Mouse (Mus musculus) frontal cortex, postnatal 10 days (tissue): ENCODE data around the gene Slc11a1.

Source experiments
- DNase-seq, 2 experiments: peaks; one replicate each; pipeline ENCODE4 v3.0.0; 2022; ENCODE audit warnings: low spot score in 2 of 2, mixed read lengths in 1 of 2

The Slc11a1 gene

DNA sequence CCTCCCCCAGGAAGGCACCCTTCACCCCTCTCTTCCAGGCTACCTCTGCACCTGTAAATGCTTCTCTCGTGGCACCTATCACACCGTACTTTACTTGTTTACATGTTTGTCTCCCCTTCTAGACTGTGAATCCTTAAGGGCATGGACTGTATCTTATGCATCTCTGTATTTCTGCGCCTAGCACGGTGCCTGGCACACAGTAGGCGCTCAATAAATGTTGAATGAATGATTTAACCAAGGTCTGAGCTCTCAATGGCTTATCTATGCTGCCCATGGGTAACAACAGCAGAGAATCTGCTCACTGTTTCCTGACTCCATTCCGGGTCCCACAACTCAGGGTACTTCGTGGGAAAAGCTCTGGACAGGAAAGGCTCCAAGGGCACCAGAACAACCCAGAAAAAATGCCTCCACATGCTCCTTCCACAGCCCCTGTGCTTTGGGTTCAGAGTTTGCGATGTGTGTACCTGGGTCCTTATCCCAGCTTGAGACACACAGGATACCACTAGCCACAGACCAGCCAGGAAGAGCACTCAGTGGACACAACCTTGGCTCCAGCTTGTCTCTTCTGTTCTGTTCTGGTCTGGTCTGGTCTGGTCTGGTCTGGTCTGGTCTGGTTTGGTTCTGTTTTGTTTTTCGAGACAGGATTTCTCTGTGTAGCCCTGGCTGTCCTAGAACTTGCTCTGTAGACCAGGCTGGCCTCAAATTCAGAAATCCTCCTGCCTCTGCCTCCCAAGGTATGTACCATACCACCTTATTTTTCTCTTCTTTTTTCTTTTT lies 21.4 kb upstream of the Slc11a1 start:
- DNase-seq = no peak

- no peak for DNase-seq
These were observed 17.5 kb upstream of the Slc11a1 start for GRCm38 (mm10) chr1:74357531-74357930.

DNA sequence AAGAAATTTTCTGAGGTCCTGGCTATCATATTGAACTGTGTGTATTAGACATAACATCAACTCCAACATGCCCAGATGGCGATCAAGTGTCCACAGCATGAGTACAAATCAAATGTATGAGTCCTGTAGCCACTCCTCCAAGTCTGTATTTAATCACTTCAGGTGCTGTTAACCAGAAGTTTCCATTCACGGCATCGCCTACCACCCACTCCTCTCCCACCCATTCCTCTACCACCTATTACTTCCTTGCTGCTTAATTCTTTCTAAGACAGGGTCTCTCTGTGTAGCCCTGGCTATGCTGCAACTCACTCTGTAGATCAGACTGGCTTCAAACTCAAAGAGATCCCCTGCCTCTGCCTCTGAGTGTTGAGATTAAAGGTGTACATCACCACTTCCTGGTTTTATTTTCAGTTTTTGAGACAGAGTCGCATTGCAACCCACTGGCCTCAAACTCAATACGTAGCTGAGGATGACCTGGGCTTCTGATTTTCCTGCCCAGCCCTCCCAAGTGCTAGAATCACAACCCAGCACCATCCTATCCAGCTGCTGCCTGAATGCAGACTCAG lies 15.0 kb upstream of the Slc11a1 start:
- DNase-seq = no peak

- DNase-seq = peak; percentile 67 to 70
These were observed 13.2 kb upstream of the Slc11a1 start, which contains the start of gene Catip for GRCm38 (mm10) chr1:74361812-74362211. Gene Catip (plus strand): TSS chr1:74362108.

DNA sequence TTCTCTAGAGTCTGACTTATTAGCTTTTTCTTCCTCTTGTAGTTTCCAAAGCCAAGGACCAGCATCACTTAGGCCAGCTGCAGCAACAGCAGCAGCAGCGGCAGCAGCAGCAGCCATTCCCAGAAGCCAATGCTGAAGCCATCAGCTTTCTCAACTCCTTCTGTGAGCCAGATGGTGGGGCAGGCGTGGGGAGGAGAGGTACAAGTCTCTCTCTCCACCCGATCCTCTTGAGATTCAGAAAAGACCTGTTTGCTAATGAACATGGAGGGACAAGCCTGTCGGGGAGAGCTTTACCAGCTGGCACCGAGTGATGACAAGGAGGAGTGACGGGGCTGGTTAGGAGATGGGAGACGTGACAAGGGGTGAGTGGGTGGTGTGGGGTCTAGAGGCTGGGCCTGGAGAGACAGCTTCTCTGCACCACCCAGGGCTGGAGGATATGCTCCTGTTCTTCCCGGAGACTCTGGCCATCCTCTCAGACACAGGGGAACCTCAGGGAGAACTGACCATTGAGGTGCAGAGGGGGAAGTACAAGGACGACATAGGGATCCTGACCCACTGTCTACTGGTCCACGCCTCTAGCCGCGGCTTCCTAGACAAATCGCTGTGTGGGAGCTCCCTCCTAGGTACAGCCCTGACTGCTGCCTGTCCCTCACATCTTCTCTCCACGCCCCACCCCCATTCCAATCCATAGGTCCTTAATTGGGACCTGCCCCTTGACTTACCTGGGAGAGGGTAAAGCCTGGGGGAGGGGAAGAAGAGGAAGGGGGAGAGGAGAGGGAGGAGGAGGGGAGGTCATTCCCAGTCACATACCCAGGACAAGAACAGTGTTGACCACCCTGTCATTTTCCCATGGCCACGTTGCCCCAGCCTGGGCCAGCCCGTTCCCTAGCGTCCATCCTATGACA lies 12.4 kb upstream of the Slc11a1 start:
- DNase-seq = no peak

GRCm38 (mm10) chr1:74363437-74363836 lies 11.6 kb upstream of the Slc11a1 start:
- no peak for DNase-seq

DNA sequence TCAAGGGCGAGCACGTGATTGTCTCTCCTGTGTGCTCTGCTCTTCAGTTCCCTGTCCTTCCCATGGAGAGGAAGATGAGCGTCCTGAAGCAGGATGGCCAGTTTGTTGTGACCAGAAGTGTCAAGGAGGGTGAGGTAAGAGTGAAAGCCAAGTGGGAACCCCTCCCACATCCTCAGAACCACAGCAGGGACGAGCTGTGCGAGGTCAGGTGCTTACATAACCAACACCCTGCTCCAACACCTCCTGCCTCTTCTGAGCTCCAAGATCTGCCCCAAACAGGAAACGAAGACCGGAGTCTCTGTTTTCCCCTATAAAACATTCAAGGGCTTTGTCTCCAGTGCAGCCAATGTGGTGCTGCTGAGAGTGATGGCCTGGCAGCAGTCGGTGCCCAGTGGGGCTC lies 10.7 kb upstream of the Slc11a1 start:
- DNase-seq = no peak

- DNase-seq = peak in 1 of 2 experiments; percentile 44
These were observed 6.9 kb upstream of the Slc11a1 start for GRCm38 (mm10) chr1:74367886-74368645.

- no peak for DNase-seq
These were observed 5.0 kb upstream of the Slc11a1 start for GRCm38 (mm10) chr1:74370040-74370439.

DNA sequence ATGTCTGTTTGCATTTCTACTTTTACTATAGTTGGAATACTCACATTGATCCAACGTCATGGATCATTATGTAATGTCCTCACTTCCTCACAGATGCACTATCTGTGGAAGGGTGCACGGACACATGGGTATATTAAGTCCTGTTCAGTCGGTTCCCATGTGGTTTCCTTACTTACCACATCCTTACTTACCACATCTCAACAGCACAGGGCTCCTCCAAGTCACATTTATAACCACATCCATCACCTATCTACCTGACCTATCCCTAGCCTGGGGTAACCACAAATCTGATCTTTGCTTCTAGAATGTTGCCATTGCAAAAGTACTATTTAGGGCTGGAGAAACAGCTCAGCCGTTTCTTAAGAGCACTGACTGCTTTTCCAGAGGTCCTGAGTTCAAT lies 1.6 kb upstream of the Slc11a1 start:
- DNase-seq = no peak

DNA sequence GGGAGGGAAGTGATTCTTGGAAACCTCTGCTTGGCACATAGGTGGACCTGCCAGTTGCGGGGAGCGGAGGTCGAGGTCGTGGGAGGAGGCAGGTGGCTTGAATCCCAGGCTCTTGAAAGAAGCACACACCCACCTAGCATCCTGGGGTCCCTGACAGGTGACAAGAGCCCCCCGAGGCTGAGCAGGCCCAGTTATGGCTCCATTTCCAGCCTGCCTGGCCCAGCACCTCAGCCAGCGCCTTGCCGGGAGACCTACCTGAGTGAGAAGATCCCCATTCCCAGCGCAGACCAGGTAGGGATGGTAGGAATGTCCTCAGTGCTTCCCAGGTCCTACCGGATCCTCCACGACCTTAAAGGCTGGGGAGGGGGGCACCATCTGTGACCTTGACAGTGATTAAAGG lies 566 bp downstream of the Slc11a1 start:
- DNase-seq = no peak

DNA sequence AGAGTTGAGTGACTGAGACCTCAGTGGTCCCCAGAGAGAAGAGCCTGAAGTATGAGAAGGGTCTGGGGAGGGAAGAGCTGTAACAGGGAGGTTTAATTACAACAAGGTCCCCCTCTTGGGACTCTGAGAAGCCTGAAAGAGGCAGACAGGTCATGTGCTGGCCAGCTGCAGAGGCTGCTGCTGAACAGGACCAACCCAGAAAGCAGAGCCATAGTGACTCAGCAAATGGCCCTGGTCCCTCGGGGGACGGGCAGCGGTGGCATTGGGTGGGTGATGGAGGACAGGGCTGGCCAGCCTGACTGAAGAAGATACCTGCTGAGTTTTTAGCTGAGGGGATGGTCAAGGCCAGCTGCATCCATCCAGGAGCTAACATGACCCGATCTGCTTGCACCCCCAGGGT lies 1.4 kb downstream of the Slc11a1 start:
- no peak for DNase-seq

GRCm38 (mm10) chr1:74379058-74379504 lies 4.1 kb downstream of the Slc11a1 start:
- DNase-seq = no peak

- DNase-seq = no peak
These were observed 5.5 kb downstream of the Slc11a1 start for GRCm38 (mm10) chr1:74380484-74380883.

DNA sequence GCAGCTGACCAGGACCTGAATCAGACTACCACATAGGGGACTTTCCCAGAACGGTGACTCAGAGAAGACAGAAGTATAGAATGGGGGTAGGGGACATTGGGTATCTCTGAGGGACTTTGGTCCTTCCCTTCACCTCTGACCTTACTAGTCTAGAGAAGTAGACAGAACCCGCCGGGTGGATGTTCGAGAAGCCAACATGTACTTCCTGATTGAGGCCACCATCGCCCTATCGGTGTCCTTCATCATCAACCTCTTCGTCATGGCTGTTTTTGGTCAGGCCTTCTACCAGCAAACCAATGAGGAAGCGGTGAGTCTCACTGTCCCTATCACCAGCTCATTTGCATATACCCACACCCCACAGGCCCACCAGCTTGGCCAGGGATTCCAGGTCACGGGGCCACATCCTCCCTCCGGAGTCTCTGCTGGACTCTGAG lies 6.6 kb downstream of the Slc11a1 start:
- no peak for DNase-seq

- DNase-seq = no peak
These were observed 8.4 kb downstream of the Slc11a1 start for GRCm38 (mm10) chr1:74383385-74383784.

- DNase-seq = no peak
These were observed 9.5 kb downstream of the Slc11a1 start for GRCm38 (mm10) chr1:74384525-74384924.

DNA sequence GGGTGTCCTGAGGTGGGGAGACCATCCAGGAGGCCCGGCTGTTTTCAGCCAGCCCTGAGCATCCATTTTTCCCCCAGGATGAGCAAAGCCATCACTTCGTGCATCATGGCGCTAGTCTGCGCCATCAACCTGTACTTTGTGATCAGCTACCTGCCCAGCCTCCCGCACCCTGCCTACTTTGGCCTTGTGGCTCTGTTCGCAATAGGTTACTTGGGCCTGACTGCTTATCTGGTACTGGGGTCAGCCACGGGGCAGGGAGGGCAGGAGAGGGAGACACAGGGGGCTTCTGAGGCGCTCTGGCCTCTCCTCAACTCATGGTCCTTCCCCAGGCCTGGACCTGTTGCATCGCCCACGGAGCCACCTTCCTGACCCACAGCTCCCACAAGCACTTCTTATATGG lies 10.1 kb downstream of the Slc11a1 start:
- peak in 1 of 2 experiments; percentile 9 for DNase-seq

GRCm38 (mm10) chr1:74385531-74385930 lies 10.5 kb downstream of the Slc11a1 start:
- no peak for DNase-seq

- no peak for DNase-seq
These were observed 11.3 kb downstream of the Slc11a1 start for GRCm38 (mm10) chr1:74386363-74386713.

DNA sequence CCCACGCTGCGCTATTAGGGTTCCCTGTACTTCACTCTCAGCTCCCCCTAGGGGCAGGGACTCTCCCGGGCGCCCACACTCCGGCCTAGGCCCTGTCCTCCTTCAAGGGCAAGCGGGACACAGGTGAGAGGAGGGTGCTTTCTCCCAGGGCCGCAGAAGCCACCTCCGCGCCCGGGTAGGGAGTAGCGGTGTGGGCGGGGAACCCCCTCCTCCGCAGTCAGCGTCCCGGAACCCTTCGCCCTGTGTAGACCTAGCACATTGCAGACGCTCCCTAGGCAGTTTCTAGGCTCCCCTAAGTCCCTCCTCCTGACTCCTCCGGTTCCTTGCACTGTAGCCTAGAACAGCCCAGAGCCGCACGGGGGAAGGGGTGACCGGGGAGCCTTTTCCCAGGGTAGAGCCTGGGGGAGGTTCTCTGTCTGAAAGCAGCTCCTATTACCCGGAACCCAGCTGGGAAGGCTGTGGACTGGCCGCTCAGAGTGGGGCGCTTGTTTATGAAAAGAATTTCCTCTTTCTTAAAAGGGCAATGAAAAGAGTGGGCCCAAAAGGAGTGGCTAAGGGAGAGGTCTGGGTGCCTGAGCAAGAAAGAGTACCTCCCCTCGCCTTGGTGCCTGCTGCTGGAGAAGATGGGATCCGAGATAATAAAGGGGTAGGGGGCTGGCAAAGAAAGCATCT lies 11.9 kb downstream of the Slc11a1 start:
- DNase-seq = peak; percentile 82 to 89
